Mouse (Mus musculus): ENCODE data around the gene Srsf6. TPM values are rescaled to one million over a fixed set of nuclear protein-coding genes. Genes with fewer than 3 reads are reported as not detected.

The Srsf6 gene
- 10 to 100 TPM; 33.9 to 78.4 TPM for polyA plus RNA-seq (2012; fragmentation: generic; extraction: Trizol)

DNA sequence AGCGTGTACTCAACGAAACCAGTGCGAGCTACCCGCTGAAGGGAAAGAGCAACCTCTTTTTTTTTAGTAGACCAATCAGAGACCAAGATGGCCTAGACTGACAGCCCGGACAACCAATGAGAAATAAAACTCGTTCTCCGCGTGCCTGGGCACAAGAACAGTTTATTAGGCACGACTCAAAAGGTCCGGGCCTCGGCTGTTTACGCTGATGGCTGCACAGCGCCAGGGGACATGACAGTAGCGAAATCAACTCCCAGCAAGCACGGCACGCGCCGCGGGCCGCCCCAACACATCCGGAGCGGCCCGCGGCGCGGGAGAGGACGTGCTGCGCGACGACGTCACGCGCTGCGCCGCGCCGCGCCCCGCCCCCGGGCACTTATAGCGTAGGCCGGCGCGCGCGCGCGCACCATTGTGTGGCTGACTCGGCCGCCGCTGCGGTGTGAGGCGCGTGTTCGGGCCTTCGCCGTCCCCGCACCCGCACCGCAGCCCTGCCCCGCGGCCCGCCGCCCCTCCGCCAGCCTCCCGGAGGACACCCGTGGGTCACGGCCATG lies at the start of gene Srsf6:
Gene Srsf6 (plus strand): TSS at position 406 of the 551 bp plus-strand sequence.

GRCm38 (mm10) chr2:162943148-162943846 lies 12.0 kb downstream of the Srsf6 start, which contains the start of gene L3mbtl1:
TSS of gene L3mbtl1 (plus strand) at chr2:162943472.

Other genes starting within 250 kb of the Srsf6 start
- gene L3mbtl1, start 11.9 kb downstream of the Srsf6 start, polyA plus RNA-seq (2012; fragmentation: generic; extraction: Trizol), result under 1 TPM in 1 of 2 experiments, not detected in 1; 0.05 TPM
- gene Sgk2, start 55.8 kb downstream of the Srsf6 start, polyA plus RNA-seq (2012; fragmentation: generic; extraction: Trizol), result under 1 TPM in 1 of 2 experiments, not detected in 1; 0.02 TPM
- 10 to 100 TPM in 1 of 2 experiments, 1 to 10 TPM in 1; 5.9 to 29.4 TPM for gene Ift52, start 85.8 kb downstream of the Srsf6 start, polyA plus RNA-seq (2012; fragmentation: generic; extraction: Trizol)
- 10 to 100 TPM in 1 of 2 experiments, 1 to 10 TPM in 1; 4.1 to 25.9 TPM for gene Mybl2, start 123.2 kb downstream of the Srsf6 start, polyA plus RNA-seq (2012; fragmentation: generic; extraction: Trizol)
- not detected for gene Gtsf1l, start 156.3 kb downstream of the Srsf6 start, polyA plus RNA-seq (2012; fragmentation: generic; extraction: Trizol)

Measured in C3H10T1/2 (cell line).